Mouse (Mus musculus): Measurements from ENCODE around the gene Bod1. TPM values are rescaled to one million over a fixed set of nuclear protein-coding genes. Genes with fewer than 3 reads are reported as not detected.

The Bod1 gene
- total RNA-seq, 2 experiments from 2014 or later = 88.3 to 105 TPM

DNA sequence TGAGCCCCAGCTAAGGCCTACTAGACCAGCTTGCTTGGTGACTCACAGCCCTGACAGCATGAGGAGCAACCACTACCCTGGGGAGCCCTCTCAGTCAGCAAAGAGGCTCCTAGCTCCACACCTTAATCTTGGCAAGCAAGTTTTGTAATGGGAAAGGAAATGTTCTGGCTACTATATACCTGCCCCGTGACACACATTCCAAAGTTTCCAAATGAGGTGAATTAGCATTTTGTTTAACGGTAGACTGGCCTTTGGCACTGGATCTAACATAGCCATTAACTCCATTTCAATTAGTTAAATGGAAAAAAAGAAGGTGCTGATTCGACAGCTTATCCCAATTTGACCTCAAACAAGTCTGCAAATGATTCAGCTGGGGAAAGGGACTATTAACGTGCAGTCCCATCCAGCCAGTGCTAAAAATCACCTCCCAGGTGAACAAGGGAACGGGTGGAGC is 1.2 kb downstream of the Bod1 start:
- no peak for DNase-seq (ENCODE audit: extremely low spot score in 1 of 2, low spot score in 1 of 2)

DNA sequence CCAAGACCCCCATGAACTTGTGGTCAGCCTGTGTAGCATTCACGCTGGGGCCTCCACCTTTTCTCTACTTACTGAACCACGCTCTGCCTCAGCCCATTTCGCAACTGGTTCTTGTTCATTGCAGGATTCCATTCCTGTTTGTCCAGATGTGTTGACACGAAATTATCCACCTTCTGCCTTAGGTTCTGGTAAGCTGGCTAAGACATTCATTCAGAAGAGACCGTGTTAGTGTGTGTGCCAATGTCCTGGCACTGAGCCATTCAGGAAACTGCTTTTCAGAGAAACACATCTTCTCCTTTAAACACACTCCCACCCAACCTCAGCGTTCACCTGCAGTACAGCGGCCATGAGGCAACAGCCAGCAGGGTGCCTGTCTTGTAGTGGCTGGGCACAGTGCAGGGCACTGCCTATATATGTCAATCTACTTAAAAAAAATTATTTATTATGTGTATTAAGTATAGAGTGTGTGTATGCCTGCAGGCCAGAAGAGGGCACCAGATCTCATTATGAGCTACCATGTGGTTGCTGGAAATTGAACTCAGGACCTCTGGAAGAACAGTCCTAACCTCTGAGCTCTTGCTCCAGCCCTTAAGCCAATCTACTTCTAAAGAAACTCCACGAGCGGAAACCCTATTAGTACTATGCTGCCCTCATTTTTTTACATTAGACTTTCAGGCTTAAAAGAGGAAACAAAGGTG is 2.4 kb downstream of the Bod1 start:
- DNase-seq (ENCODE audit: extremely low spot score in 1 of 2, low spot score in 1 of 2) = no peak

DNA sequence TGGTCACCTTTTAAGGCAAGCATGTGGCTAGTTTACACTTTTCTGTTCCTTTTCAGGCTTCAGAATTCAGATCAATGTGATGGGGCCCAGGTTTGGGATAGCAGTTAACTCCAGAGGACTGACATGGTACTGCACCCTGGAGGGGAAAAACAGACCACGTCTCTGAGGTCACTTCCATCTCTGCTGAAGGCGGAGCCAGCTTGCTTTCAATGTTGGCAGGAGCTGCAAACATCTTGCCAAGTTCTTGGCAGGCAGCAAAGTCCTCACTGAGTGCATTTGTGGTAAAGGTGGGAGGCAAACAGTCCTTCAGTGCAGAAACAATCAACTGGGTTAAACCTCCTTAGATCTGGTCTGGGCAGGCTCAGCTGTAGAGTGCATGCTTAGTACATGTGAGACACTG is 7.5 kb downstream of the Bod1 start:
- no peak for DNase-seq (ENCODE audit: extremely low spot score in 1 of 2, low spot score in 1 of 2)

DNA sequence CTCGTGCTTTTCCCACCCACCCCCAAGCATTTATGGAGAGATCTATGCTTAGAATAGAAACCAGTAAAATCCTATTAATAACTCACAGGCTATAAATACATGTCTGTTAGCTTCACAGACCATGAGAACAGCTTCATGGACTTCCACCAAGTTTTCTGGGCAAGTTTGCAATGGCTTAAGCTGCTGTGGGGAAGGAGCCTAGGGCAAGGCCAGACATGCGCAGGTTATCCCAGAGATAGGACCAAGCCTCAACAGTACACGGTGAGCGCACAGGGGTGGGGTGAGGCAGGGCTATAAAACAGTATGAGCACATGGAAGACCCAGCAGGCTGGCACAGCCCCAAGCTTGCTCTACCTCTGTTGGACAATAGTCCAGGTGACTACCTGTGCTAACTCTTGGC is 8.2 kb downstream of the Bod1 start:
- DNase-seq (ENCODE audit: extremely low spot score in 1 of 2, low spot score in 1 of 2) = no peak

DNA sequence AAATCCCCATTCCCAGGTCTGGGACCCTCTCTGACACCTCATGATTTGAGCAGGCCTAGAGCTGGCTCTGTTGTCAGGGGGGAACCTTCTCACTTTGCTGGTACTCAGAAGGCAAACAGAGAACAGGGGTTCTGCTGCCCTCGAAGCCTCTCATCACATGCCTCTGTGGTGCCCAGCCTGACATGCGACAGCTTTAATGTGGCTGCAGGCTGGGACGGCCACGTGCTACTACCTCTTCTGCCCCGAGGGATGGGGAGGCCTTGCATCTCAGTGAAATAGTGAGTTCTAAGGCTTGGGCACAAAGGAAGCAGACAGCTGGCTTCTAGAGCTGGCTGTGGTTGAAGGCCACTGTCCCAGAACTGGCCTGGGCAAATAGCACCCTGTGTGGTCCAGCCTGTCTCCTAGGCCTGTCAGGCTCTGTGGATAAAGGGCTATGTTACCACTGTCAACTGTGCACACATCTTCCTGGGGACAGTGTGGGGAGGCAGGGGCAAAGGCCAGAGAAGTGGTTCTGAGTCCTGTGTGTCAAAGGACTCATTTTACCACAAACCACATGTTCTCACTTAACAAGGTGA is 8.7 kb downstream of the Bod1 start:
- DNase-seq (ENCODE audit: extremely low spot score in 1 of 2, low spot score in 1 of 2) = no peak

DNA sequence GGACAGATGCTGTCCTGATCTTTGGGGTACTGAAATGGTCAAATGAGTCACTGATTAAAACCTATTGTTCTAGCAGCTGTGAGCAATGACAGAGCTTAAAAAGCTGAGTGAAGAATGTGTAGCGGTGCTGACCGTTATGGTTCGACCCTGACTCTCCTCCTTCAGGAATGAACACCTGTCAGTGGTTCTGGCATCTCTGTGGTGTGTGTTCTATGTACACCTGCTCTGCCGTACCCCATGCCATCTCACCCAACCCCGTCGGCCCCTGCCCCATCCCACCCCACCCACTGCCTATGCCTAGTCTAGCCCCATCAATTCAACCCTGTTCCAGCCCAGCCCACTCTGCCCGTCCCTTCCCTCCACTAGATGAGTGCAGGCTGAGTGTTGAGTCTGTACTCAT is 9.5 kb downstream of the Bod1 start:
- no peak for DNase-seq (ENCODE audit: extremely low spot score in 1 of 2, low spot score in 1 of 2)

DNA sequence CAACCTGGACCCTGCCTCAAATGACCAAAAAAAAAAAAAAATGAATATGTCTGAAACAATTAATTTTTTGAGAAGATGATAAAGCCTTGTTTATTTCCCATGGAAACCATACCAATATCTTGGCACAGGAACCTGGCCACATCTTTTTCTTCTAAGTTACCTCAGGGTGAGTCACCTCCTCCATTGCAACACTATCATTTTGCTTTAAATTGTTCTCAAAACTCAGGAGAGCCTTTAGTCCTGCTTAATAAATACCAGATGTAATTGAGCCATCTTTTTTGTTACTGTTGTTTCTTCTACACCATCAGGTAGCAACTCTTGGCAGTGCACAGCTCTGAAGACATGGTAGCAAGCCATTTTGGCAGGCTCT is 13.9 kb downstream of the Bod1 start:
- DNase-seq (ENCODE audit: extremely low spot score in 1 of 2, low spot score in 1 of 2) = no peak

DNA sequence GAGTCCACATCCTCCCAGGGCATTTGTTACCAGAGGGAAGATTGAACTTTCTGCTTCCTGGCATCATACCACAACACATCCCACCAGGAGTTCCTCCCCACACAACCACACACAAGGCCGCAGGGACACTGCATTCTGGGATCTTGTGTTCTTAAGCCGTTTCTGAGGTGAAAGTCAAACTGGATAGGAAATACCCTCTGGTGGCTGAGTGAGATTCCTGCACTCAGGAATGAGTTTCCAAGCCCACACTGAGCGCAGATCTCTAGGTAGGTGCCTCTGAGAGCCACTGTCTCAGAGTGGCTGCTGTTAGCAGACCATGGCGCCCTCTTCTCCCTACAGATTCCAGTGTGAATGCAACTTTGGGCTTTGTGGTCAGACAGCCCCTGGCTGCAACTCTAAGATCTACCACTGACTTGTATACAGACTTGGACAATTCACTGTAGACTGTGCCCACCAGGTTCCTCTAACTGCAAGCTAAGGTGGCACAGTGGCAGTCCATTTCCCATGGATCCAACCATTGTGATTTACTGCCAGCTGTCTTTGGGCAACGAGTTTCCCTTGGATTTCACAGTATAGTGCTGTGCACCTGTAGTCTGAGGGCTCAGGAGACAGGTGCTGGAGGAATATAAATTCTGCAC is 14.4 kb downstream of the Bod1 start:
- no peak for DNase-seq (ENCODE audit: extremely low spot score in 1 of 2, low spot score in 1 of 2)

DNA sequence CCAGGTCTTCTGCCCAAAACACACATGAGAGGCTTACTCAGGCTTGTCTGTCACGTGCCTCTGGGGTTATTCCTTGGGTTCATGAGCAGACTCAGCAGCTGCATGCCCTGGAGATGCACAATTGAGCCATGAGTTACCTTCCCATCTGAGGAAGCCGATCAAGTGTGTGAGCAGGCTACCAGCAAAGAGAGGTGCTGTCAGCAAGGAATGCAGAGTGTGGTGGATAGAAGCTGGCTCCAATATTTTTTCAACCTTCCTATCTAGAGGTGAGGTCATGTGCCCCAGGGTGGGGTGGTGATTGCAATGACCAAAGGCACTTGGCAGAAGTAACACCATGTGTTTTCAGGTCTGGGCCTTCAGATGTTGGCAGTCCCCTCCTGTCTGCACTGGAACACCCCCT is 22.2 kb downstream of the Bod1 start:
- no peak for DNase-seq (ENCODE audit: extremely low spot score in 1 of 2, low spot score in 1 of 2)

DNA sequence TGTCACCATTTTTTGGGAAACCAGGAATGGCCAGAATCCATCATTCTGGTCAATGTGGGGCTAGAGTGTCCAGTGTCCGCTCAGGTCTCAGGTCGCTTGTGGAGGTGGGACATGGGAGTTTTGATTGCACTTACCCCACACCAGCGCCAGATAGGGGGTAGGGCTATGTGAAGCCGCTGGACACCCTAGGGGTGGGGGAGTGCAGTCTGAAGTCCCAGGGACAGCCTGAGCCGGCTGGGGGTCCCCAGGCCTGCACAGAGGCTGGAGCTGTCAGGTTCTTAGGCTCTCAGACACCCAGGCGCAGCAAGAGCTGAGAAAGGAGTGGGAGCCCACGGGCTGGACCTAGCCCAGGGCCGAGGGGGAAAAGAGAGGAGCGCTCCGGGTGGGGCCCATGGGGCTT is 24.4 kb downstream of the Bod1 start:
- DNase-seq (ENCODE audit: extremely low spot score in 1 of 2, low spot score in 1 of 2) = no peak

DNA sequence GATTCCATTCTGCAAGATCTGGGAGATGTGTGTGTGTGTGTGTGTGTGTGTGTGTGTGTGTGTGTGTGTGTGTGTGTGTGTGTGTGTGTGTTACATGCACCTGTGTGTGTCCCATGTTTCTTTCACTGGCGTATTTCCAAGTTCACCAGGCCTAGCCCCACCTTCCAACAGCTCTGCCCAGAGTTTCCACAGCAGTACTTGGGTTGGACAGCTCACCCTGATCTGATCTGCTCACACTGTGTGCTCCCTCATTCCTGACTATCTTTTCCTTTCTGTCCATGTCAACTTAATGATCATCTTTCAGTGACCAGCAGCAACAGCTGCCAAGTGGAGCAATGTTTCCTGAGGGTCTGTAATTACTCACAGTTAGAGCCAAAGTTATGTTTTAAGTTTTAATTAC is 25.1 kb downstream of the Bod1 start:
- no peak for DNase-seq (ENCODE audit: extremely low spot score in 1 of 2, low spot score in 1 of 2)

DNA sequence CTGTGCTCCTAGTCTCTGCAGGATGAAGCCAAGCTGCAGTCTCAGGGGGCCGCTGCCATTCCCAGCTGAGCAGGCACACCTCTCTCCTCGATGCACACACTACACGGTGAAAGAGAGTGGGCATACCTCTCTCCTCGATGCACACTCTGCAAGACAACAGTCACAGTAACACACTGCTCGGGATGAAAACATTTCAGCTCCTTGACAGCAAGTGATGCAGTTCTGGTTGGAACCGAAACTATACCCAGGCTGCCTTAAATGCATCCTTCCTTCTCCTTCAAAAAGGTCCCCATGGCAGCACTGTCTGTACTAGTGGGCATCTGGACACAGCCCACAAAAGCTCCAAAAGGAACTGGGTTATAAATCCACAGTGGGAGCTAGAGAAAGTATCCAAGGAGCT is 28.6 kb downstream of the Bod1 start:
- no peak for DNase-seq (ENCODE audit: extremely low spot score in 1 of 2, low spot score in 1 of 2)

DNA sequence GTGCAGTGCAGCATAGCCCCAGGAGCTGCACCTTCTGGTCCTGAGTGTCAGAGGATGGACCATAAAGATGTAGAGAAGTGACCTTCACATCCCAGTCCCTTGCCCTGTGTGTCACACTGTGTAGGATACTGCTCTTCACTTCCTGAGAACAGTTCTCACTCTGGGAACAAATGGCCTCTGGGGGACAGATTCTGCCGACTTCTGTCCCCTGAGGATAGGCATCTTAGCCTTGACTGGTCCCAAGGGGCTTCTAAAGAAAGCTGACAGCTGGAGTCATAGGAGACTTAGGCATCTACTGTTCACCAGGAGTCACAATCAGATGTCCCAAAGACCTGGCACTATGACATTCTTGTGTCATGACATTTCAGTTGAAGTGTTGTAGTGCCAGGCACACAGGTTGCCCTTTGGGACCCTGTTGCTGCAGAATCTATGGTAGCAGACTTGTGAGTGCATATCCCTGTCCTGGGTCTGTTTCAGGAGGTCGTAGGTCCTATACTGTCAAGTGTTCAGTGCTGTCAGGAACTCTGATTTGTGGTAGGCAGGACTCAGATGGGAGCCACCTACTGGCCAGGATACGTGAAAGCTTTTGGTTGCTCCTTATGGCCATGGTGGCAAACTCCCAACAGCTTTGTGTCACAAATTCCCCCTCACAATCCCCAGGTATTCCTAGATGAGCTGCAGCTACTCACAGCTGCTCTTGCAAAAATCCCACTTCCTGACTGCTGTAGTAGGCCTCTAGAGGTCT is 30.4 kb downstream of the Bod1 start:
- no peak for DNase-seq (ENCODE audit: extremely low spot score in 1 of 2, low spot score in 1 of 2)

DNA sequence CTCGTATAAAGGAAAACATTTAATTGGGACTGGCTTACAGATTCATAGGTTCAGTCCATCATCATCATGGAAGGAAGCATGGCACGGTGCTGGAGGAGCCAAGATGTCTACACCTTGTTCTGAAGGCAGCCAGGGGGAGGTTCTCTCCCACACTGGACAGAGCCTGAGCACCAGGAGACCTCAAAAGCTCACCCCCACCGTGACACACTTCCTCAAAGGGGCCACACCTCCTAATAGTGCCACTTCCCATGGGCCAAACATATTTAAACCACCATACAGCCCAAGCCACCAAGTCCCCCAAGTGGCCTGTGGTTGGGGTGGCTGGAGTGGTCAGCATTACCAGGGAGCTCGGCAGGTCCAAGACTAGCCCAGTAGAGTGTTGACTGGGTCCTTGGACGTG is 31.5 kb downstream of the Bod1 start:
- no peak for DNase-seq (ENCODE audit: extremely low spot score in 1 of 2, low spot score in 1 of 2)

DNA sequence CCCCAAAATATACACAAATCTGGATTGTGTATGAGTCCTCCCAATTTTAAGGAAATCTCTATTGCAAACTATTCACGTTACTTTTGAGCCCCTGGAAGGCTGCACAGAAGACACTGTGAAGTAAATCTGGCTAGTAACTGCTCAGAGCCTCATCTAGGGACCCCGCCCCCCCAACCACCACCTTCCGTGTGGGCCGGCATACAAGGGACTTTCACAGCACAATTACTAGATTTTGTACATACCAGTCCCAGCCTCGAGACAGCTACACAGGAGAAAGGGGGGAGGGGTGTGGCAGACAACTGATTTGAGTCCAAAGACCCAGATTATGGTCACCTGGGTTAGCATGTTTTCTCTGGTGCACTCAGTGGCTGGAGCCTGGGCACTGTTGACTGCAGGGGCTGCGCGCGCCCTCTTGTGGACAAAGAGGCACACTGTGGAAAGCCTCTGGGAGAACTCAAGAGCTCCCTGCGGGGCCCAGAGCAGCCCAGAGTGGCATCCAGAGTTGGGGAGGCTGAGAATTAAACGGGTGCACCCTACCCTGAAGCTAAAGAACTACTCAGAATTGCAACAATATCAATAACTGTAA is 33.8 kb downstream of the Bod1 start:
- peak; percentile 56 to 81 for DNase-seq (ENCODE audit: extremely low spot score in 1 of 2, low spot score in 1 of 2)

DNA sequence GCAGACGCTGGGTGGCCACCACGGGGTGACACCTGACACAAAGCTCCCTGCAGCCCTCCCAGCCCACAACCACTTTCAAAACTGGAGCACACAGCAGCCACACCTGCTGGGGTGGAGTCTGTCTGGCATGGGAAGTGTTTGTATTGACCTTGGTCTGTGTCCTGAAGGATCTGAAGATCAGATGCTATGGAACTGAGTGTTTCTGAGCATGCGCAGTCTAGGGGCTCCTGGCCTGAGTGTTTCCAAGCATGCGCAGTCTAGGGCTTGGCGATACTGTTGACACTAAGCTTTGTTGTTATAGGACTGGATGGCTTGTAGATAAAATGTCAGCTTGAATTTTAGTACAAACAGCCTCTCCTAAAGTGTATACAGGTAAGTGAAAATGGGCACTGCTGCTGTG is 43.0 kb downstream of the Bod1 start:
- DNase-seq (ENCODE audit: extremely low spot score in 1 of 2, low spot score in 1 of 2) = no peak

DNA sequence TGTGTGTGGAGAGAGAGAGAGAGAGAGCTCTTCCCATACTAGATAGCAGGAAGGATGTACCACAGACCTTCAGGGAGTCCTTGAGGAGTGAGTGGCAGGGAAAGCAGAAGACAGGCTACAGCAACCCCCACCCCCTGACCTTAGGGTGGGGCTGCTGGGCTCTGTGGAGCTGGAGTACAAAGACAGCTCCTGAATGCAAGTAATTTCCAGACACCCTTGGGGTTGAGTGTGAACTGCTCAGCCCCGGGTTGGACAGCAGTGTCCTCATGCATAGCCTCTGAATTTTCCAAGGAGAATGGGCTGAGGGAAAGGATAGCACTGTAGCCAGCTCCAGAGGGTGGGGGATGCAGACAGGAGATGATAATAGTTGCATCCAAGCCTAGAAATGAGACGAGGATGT is 50.9 kb downstream of the Bod1 start:
- DNase-seq (ENCODE audit: extremely low spot score in 1 of 2, low spot score in 1 of 2) = no peak

DNA sequence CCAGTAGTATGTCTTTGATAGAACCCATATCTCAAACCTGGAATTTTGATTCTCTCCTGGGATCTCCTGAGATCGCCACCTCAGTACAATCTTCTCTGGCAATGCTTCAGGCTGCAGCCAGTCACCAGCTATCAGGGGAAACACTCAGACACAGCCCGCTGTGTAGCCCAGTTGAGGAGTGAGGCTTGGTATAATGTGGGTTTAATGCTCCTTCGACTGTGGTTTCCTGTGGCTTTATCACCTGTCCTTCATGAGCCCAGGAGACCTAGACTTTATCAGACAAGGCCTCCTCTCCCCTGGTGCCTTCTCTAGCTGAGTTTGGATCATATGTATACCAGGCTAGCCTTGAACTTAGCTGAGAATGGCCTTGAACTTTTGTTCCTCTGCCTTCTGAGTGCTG is 53.9 kb downstream of the Bod1 start:
- DNase-seq (ENCODE audit: extremely low spot score in 1 of 2, low spot score in 1 of 2) = no peak

DNA sequence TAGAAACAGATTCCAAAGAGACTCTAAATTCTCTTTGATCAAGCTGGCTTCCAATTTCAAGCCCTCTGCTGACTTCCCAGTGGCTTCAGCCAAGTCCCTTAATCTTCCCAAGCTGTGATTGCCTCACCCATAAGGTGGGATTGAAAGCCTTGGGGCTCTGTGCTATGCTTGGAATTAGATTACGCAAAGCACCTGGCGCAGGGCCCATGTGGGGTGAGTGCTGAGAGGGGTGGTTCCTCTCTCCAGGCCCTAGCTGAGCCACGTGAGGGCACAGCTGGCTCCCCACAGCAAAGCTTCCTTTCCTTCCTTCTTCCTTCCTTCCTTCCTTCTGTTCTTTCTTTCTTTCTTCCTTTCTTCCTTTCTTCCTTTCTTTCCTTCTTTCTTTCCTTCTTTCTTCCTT is 54.4 kb downstream of the Bod1 start:
- no peak for DNase-seq (ENCODE audit: extremely low spot score in 1 of 2, low spot score in 1 of 2)

DNA sequence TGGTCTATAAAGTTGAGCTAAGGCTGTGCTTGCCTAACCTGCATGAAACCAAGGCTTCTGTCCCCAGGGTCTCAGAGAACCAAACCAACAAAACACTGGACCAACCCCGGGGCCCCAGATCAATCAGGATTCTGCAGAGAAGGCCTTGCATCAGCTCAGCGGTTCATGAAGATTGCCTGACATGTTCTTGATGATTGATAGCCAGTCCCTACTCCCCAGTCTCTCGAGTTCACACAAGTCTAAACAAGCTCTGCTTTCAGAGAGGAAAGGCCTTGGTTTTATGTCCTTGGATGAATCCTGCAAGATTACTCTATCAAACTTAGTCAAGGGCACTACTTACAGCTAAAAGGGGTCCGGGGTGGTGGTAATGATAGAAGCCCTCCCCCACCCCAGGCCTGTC is 55.0 kb downstream of the Bod1 start:
- no peak for DNase-seq (ENCODE audit: extremely low spot score in 1 of 2, low spot score in 1 of 2)

Data from layer of hippocampus, postnatal 25 days (tissue).